Mouse (Mus musculus) intestine, embryonic 15.5 days (tissue): ENCODE results near the gene Prr36. TPM values are rescaled to one million over a fixed set of nuclear protein-coding genes. Genes with fewer than 3 reads are reported as not detected.

Source experiments
- ATAC-seq: fragments of 200-750 bp; cut with Nextera tagmentation; 2 replicates; pipeline ENCODE4 v1.8.0; 2017; ENCODE audit warnings: moderate TSS enrichment, moderate library complexity
- H3K27ac ChIP-seq: fragments of 300-500 bp; sonication (generic); 2 replicates; pipeline ENCODE4 v1.5.1; 2015; ENCODE audit warnings: mild to moderate bottlenecking, inconsistent platforms
- H3K27me3 ChIP-seq: fragments of 300-500 bp; sonication (generic); replicated peaks from 2 replicates; pipeline ENCODE4 v1.6.1; 2015; ENCODE audit warnings: inconsistent platforms
- H3K36me3 ChIP-seq: fragments of 300-500 bp; sonication (generic); 2 replicates; pipeline ENCODE4 v1.6.1; 2015; ENCODE audit warnings: inconsistent platforms
- H3K4me1 ChIP-seq: fragments of 300-500 bp; sonication (generic); replicated peaks from 2 replicates; pipeline ENCODE4 v1.6.1; 2015; ENCODE audit warnings: inconsistent platforms
- H3K4me2 ChIP-seq: fragments of 300-500 bp; sonication (generic); replicated peaks from 2 replicates; pipeline ENCODE4 v1.6.1; 2015; ENCODE audit warnings: mild to moderate bottlenecking, inconsistent platforms
- H3K4me3 ChIP-seq: fragments of 300-500 bp; sonication (generic); replicated peaks from 2 replicates; pipeline ENCODE4 v1.5.1; 2015; ENCODE audit warnings: inconsistent platforms
- H3K9ac ChIP-seq: fragments of 300-500 bp; sonication (generic); 2 replicates; pipeline ENCODE4 v1.6.1; 2015; ENCODE audit warnings: inconsistent platforms
- H3K9me3 ChIP-seq: fragments of 300-500 bp; sonication (generic); 2 replicates; pipeline ENCODE4 v1.6.1; 2016; ENCODE audit warnings: inconsistent platforms
- WGBS: fragments of 180-500 bp; shearing (Covaris S2); methylation state at CpG from one replicate; pipeline ENCODE4 v1.1.7; 2015; 5-methylcytosine and 5-hydroxymethylcytosine counted together
- polyA plus RNA-seq: library from polyadenylated mRNA; unstranded; fragments of >200 nt; fragmentation: Nextera tagmentation; extraction: Ambion mirVana; gene quantifications from 2 replicates; pipeline ENCODE4 v1.2.1, GENCODE M21; 2015

The Prr36 gene
- polyA plus RNA-seq, 1 experiment from 2014 or later, result 4.3 TPM

DNA sequence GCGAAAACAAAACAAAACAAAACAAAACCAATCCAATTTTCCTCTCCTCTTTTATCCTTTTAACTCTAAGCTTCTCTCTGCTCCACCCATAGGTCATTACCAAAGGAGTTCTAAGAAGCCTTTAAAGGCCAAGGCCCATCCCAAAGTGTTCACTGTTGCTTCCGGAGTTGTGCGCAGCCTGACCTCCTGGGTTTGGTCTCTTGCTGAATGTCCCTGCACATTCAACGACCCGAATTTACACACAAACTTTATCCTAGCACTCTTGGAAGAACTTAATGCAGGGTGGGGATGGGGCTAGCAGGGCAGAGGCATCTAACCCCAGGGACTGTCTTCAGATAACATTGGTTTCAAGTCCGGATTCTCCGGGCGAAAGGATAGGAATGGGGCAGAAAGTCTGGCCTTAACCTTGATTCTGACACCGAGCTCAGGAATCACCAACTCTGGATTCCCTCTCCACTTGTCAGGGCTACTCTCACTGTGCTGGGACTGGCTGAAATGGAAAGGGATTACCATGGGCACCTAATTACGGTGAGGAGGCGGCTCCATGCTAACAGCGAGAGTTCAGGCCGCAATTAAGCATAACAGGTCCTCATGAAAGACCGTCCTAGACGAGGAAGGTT lies 20.7 kb upstream of the Prr36 start:
- peaks cover 12% of the 10 kb centered on the region for H3K36me3 ChIP-seq

GRCm38 (mm10) chr8:4230612-4231351 lies 13.5 kb upstream of the Prr36 start:
- ATAC-seq, result peak; percentile 71
- H3K27ac ChIP-seq, result no peak overlapping the region

More for the DNA sequence above, 20.7 kb upstream of the Prr36 start:
- ATAC-seq, result peak; percentile 0; the same call in 1 of the 2 replicates
- WGBS, result 20% methylated on average over 15 of the region's 15 CpGs
- Histone ChIP-seq H3K4me3 (peak overlapping the region; percentile 67), H3K4me1 (peaks cover 22% of the 10 kb centered on the region), H3K9me3 (no peaks in the 10 kb centered on the region), H3K9ac (peak overlapping the region; percentile 61), H3K4me2 (peak overlapping the region; percentile 72), H3K27ac (peak overlapping the region; percentile 89), H3K27me3 (no peaks in the 10 kb centered on the region)

DNA sequence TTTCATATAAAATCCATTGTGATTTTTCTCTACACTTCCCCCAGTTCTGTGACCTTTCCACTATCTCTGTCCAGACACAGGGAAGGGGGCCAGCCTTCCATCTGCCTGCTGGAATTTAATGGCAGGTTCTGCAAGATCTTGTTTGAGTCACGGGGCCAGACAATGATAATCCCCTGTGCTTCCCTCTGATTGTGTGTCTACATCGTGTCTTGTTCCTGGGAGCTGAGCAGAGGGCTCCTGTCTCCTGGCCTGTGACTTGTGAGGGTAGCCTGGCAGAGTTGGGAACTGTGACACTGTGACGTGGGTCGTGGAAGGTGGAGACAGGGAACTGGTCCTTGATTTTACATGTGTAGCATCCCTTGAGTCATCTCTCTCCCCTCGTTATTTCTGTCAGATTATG lies 12.5 kb upstream of the Prr36 start:
- no peak overlapping the region for H3K27ac ChIP-seq
- H3K36me3 ChIP-seq, result no peaks in the 10 kb centered on the region
- no peak overlapping the region for H3K4me2 ChIP-seq
- no peaks in the 10 kb centered on the region; the same call in 1 of the 2 replicates for H3K27me3 ChIP-seq
- 67% methylated on average over 5 of the region's 5 CpGs for whole genome bisulfite sequencing
- no peak overlapping the region for H3K9ac ChIP-seq
- ATAC-seq, result no peak
- H3K4me1 ChIP-seq, result peaks cover 4% of the 10 kb centered on the region; the same call in 1 of the 2 replicates
- no peak overlapping the region for H3K4me3 ChIP-seq
- H3K9me3 ChIP-seq, result no peaks in the 10 kb centered on the region

More at GRCm38 (mm10) chr8:4230612-4231351, 13.5 kb upstream of the Prr36 start:
- H3K9ac ChIP-seq, result no peak overlapping the region
- H3K27me3 ChIP-seq, result no peaks in the 10 kb centered on the region; the same call in 1 of the 2 replicates
- H3K9me3 ChIP-seq, result no peaks in the 10 kb centered on the region
- H3K4me2 ChIP-seq, result no peak overlapping the region
- H3K36me3 ChIP-seq, result no peaks in the 10 kb centered on the region
- WGBS, result 51% methylated on average over 10 of the region's 10 CpGs
- H3K4me3 ChIP-seq, result no peak overlapping the region
- H3K4me1 ChIP-seq, result peaks cover 4% of the 10 kb centered on the region; the same call in 1 of the 2 replicates

GRCm38 (mm10) chr8:4227919-4228318 lies 10.7 kb upstream of the Prr36 start:
- 90% methylated on average over 4 of the region's 4 CpGs for WGBS
- no peaks in the 10 kb centered on the region for H3K36me3 ChIP-seq

DNA sequence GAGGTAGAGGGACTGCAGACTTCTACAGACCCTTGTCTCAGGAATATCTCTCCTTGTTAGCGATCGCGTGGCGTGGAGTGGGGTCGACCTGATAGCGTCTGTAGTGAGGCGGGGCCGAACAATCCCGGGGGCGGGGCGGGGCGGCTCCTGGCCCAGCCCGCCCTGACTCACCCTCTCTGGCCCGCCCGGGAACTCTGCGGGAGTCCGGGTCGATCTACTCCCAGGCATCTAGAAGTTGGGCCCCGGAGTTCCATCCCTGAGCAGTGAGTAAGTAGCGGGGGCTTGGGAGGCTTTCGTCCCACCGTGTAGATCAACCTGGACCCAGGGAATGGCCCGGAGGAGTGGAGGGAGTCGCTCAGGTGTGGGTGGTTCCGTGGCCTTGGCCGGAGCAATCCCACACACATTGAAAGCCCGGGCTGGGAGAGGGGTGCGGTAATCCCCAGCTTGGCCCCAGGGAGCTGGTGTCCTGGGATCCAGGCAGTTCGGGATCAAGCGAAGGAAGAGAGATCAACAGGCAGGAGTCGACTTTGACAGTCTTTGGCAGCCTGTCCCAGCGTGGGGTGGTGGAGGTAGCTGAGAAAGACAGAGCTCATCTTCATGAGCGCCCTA lies 9.6 kb upstream of the Prr36 start, which contains the start of gene Lrrc8e:
Gene Lrrc8e (plus strand): TSS at position 89 of the 609 bp plus-strand sequence.
- peak within 1 kb of the TSS; percentile 35 for H3K4me3 ChIP-seq
- no peaks in the 10 kb centered on the region for H3K9me3 ChIP-seq
- peaks cover 4% of the 10 kb centered on the region; the same call in 1 of the 2 replicates for H3K4me1 ChIP-seq
- no peak within 1 kb of the TSS for H3K27ac ChIP-seq
- H3K36me3 ChIP-seq, result no peaks in the 10 kb centered on the region
- ATAC-seq, result peak; percentile 79
- peak within 1 kb of the TSS; percentile 70 for H3K4me2 ChIP-seq
- peak within 1 kb of the TSS; percentile 35 for H3K9ac ChIP-seq
- H3K27me3 ChIP-seq, result no peaks in the 10 kb centered on the region; the same call in 1 of the 2 replicates
- 4% methylated on average over 33 of the region's 33 CpGs for WGBS

More at GRCm38 (mm10) chr8:4227919-4228318, 10.7 kb upstream of the Prr36 start:
- H3K9ac ChIP-seq, result no peak overlapping the region
- H3K27me3 ChIP-seq, result no peaks in the 10 kb centered on the region; the same call in 1 of the 2 replicates
- no peak for ATAC-seq
- no peak overlapping the region for H3K4me2 ChIP-seq
- H3K9me3 ChIP-seq, result no peaks in the 10 kb centered on the region
- no peak overlapping the region for H3K27ac ChIP-seq
- peaks cover 4% of the 10 kb centered on the region; the same call in 1 of the 2 replicates for H3K4me1 ChIP-seq
- no peak overlapping the region for H3K4me3 ChIP-seq

GRCm38 (mm10) chr8:4226323-4226722 lies 9.1 kb upstream of the Prr36 start:
- peak overlapping the region; percentile 70 for H3K4me2 ChIP-seq
- H3K9me3 ChIP-seq, result no peaks in the 10 kb centered on the region
- no peaks in the 10 kb centered on the region for H3K36me3 ChIP-seq
- WGBS, result 29% methylated on average over 4 of the region's 4 CpGs
- H3K4me3 ChIP-seq, result peak overlapping the region; percentile 35
- no peaks in the 10 kb centered on the region; the same call in 1 of the 2 replicates for H3K27me3 ChIP-seq
- peak; percentile 32 for ATAC-seq
- peak overlapping the region; percentile 35; the same call in 1 of the 2 replicates for H3K9ac ChIP-seq
- H3K4me1 ChIP-seq, result peaks cover 4% of the 10 kb centered on the region; the same call in 1 of the 2 replicates
- H3K27ac ChIP-seq, result no peak overlapping the region

DNA sequence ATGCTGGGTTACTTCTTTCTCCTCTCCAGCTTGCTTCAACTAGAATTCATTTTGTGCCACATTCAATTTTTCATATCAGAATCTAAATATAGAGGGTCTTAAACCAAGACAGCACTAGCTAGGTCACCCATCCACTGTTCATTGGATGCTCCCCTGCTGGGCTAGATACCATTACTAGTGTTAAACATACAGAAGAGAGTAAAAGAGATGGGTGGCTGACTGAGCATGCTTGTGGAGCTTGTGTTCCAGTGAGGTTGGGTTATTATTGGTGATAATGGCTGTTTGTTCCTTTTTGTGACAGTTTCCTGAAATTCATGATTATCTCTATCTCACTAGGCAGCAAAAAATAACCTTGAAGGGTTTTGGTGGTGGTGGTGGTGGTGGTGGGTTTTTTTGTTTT lies 4.8 kb upstream of the Prr36 start:
- no peak overlapping the region for H3K4me3 ChIP-seq
- no peak overlapping the region for H3K27ac ChIP-seq
- no peaks in the 10 kb centered on the region for H3K9me3 ChIP-seq
- no peak overlapping the region for H3K4me2 ChIP-seq
- H3K4me1 ChIP-seq, result peaks cover 9% of the 10 kb centered on the region
- H3K9ac ChIP-seq, result no peak overlapping the region
- ATAC-seq, result no peak
- H3K27me3 ChIP-seq, result peaks cover 8% of the 10 kb centered on the region
- no peaks in the 10 kb centered on the region for H3K36me3 ChIP-seq

DNA sequence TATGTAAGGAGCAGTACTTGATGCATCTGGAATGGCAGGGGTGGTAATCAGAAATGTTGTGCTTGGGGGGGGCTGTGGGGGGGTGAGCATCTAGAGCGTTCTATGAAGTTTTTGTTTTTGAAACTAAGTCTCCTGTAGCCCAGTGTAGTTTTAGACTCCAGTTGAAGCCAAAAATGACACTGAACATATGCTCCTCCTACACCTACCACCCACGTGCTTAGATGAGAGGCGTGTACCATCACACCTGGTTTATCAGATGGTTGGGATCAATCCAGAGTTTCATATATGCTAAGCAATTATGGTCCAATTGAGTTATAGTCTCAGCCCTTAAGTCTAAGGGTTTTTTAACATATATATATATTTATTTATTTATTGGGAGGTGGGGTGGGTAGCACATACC lies 2.4 kb upstream of the Prr36 start:
- Histone ChIP-seq H3K36me3 (no peaks in the 10 kb centered on the region), H3K27me3 (peaks cover 23% of the 10 kb centered on the region), H3K9ac (no peak overlapping the region), H3K9me3 (no peaks in the 10 kb centered on the region), H3K27ac (no peak overlapping the region), H3K4me2 (no peak overlapping the region), H3K4me3 (no peak overlapping the region), H3K4me1 (peaks cover 26% of the 10 kb centered on the region)
- no peak for ATAC-seq
- 85% methylated on average over 3 of the region's 3 CpGs for WGBS

GRCm38 (mm10) chr8:4216296-4216695 lies 963 bp downstream of the Prr36 start:
- Histone ChIP-seq H3K27me3 (peaks cover 23% of the 10 kb centered on the region), H3K4me2 (peak overlapping the region; percentile 97), H3K9ac (peak overlapping the region; percentile 57; the same call in 1 of the 2 replicates), H3K9me3 (no peaks in the 10 kb centered on the region), H3K4me1 (peaks cover 45% of the 10 kb centered on the region), H3K36me3 (no peaks in the 10 kb centered on the region), H3K4me3 (peak overlapping the region; percentile 49), H3K27ac (no peak overlapping the region)
- 9% methylated on average over 18 of the region's 18 CpGs for WGBS
- no peak for ATAC-seq

- H3K9me3 ChIP-seq, result no peaks in the 10 kb centered on the region
- H3K4me3 ChIP-seq, result peak overlapping the region; percentile 47
- peak overlapping the region; percentile 81 for H3K27ac ChIP-seq
- peaks cover 23% of the 10 kb centered on the region for H3K27me3 ChIP-seq
- H3K9ac ChIP-seq, result peak overlapping the region; percentile 56; the same call in 1 of the 2 replicates
- peaks cover 7% of the 10 kb centered on the region; the same call in 1 of the 2 replicates for H3K36me3 ChIP-seq
- peak; percentile 80 for ATAC-seq
- WGBS, result 8% methylated on average over 33 of the region's 33 CpGs
- H3K4me1 ChIP-seq, result peaks cover 45% of the 10 kb centered on the region
- H3K4me2 ChIP-seq, result peak overlapping the region; percentile 96
These were observed 3.0 kb downstream of the Prr36 start for GRCm38 (mm10) chr8:4214006-4214980.
